29 mouse cellular contexts compared by ENCODE assay signal in genomic region chr6:80263972-80264371, GRCm38 (mm10).
DNase-seq lines count a peak whose midpoint lies in the region; ATAC-seq and TF ChIP-seq lines count a peak whose summit lies in the region.
"Had no signal": no experiment of that assay in that cellular context is flagged by ENCODE, and none has a peak within 500 bp of the region (broad histone marks: within the 10 kb centered on the region; RNA-seq: fewer than 3 reads in every experiment).

No protein-coding gene starts in this region.

- ATAC-seq in lung, embryonic 15.5 days (ENCODE audit: borderline replicate concordance, extremely low read depth, low FRiP score, low TSS enrichment), result peak; percentile 49; the same call in 1 of the 2 replicates
- ATAC-seq in embryonic facial prominence, embryonic 14.5 days (ENCODE audit: low read depth), result no peak; the same call in 1 of the 2 replicates
- ATAC-seq: forebrain, embryonic 14.5 days; forebrain, postnatal 0 days; hindbrain, postnatal 0 days; inflammation-experienced regulatory T-cells, adult 6 months; Patski had no signal

- TF ChIP-seq CTCF in kidney, adult 2 months (conservative IDR thresholded peaks at IDR 0.05; ENCODE audit: insufficient read depth, insufficient read length, low read depth, low read length), result no peak

- peak; percentile 5 for DNase-seq in embryo, embryonic 11 days
- no peak for DNase-seq in embryo, embryonic 9.5 days (ENCODE audit: extremely low spot score)
- peak; percentile 4 for DNase-seq in kidney, postnatal 10 days
- DNase-seq in kidney, adult 2 months, result no peak
- DNase-seq in lung, postnatal 36 days, result no peak
- DNase-seq in embryonic facial prominence, embryonic 14.5 days (ENCODE audit: low spot score), result peak; percentile 50
- no peak for DNase-seq in left cerebral cortex, adult 18-20 months (ENCODE audit: low spot score in 2 of 2)
- DNase-seq: adrenal gland, postnatal 10 days; adrenal gland, postnatal 36 days; B cell, adult 2 months; cerebellum, adult 18-20 months; cerebellum, adult 9-10 months; cerebellum, postnatal 14 days; forebrain, postnatal 0 days; gastrocnemius, postnatal 25 days; heart, adult 2 months; heart, postnatal 14 days; heart, postnatal 4 days had no signal

- no peak overlapping the region for H3K4me3 ChIP-seq in kidney, adult 2 months (ENCODE audit: insufficient read depth, low read depth, low read length)
- no peak overlapping the region for H3K4me3 ChIP-seq in lung, embryonic 15.5 days
- no peak overlapping the region for H3K4me3 ChIP-seq in embryonic facial prominence, embryonic 14.5 days (ENCODE audit: low read depth, low read length)
- H3K4me3 ChIP-seq: embryonic facial prominence, embryonic 15.5 days; heart, adult 2 months; heart, embryonic 10.5 days; heart, embryonic 13.5 days had no signal

- H3K4me2 ChIP-seq in lung, embryonic 15.5 days, result no peak overlapping the region
- H3K4me2 ChIP-seq in embryonic facial prominence, embryonic 14.5 days (ENCODE audit: low read depth, low read length), result no peak overlapping the region
- H3K4me2 ChIP-seq: embryonic facial prominence, embryonic 15.5 days; heart, embryonic 13.5 days; hindbrain, embryonic 14.5 days had no signal

- WGBS in kidney, adult 2 months, result 56% methylated on average over 4 of the region's 4 CpGs
- 35% methylated on average over 4 of the region's 4 CpGs for WGBS in lung, embryonic 15.5 days
- WGBS in embryonic facial prominence, embryonic 14.5 days, result 23% methylated on average over 4 of the region's 4 CpGs

- no peaks in the 10 kb centered on the region for H3K4me1 ChIP-seq in kidney, adult 2 months (ENCODE audit: control insufficient read depth, insufficient read depth, low read length)
- H3K4me1 ChIP-seq in lung, embryonic 15.5 days, result no peaks in the 10 kb centered on the region
- no peaks in the 10 kb centered on the region for H3K4me1 ChIP-seq in embryonic facial prominence, embryonic 14.5 days (ENCODE audit: control insufficient read depth, insufficient read depth, low read length)
- H3K4me1 ChIP-seq: embryonic facial prominence, embryonic 15.5 days; heart, embryonic 10.5 days; heart, embryonic 13.5 days had no signal

- no peak overlapping the region for H3K27ac ChIP-seq in kidney, adult 2 months (ENCODE audit: insufficient read depth, low read depth, low read length)
- H3K27ac ChIP-seq in lung, embryonic 15.5 days, result no peak overlapping the region
- no peak overlapping the region for H3K27ac ChIP-seq in embryonic facial prominence, embryonic 14.5 days (replicated peaks; ENCODE audit: low read depth, low read length)
- H3K27ac ChIP-seq: embryonic facial prominence, embryonic 15.5 days; heart, adult 2 months; heart, embryonic 10.5 days; heart, embryonic 13.5 days; hindbrain, embryonic 14.5 days; hindbrain, postnatal 0 days had no signal

- no peaks in the 10 kb centered on the region for H3K36me3 ChIP-seq in kidney, adult 2 months (ENCODE audit: control insufficient read depth, insufficient read depth, low read length)
- no peaks in the 10 kb centered on the region for H3K36me3 ChIP-seq in lung, embryonic 15.5 days
- H3K36me3 ChIP-seq in embryonic facial prominence, embryonic 14.5 days (ENCODE audit: control insufficient read depth, insufficient read depth, low read length), result no peaks in the 10 kb centered on the region
- H3K36me3 ChIP-seq: embryonic facial prominence, embryonic 15.5 days; G1E; heart, embryonic 10.5 days; heart, embryonic 13.5 days had no signal

- H3K9me3 ChIP-seq in lung, embryonic 15.5 days, result no peaks in the 10 kb centered on the region
- no peaks in the 10 kb centered on the region for H3K9me3 ChIP-seq in embryonic facial prominence, embryonic 14.5 days (ENCODE audit: control insufficient read depth, low read length)
- H3K9me3 ChIP-seq: embryonic facial prominence, embryonic 15.5 days; G1E; heart, embryonic 10.5 days; heart, embryonic 13.5 days had no signal

- TF ChIP-seq POLR2A in kidney, adult 2 months (IDR thresholded peaks at IDR 0.05; ENCODE audit: low read depth, low read length), result no peak

- no peaks in the 10 kb centered on the region for H3K27me3 ChIP-seq in kidney, adult 2 months (replicated peaks; ENCODE audit: control insufficient read depth, insufficient read depth, low read length)
- H3K27me3 ChIP-seq in lung, embryonic 15.5 days, result no peaks in the 10 kb centered on the region
- no peaks in the 10 kb centered on the region for H3K27me3 ChIP-seq in embryonic facial prominence, embryonic 14.5 days (replicated peaks; ENCODE audit: control insufficient read depth, insufficient read depth, low read length)
- H3K27me3 ChIP-seq: CH12.LX; embryonic facial prominence, embryonic 15.5 days; heart, embryonic 13.5 days; Patski had no signal

- H3K9ac ChIP-seq in lung, embryonic 15.5 days, result no peak overlapping the region
- H3K9ac ChIP-seq in embryonic facial prominence, embryonic 14.5 days (ENCODE audit: low read depth, low read length), result no peak overlapping the region
- H3K9ac ChIP-seq: embryonic facial prominence, embryonic 15.5 days; forebrain, postnatal 0 days; heart, embryonic 13.5 days; hindbrain, embryonic 14.5 days had no signal

Comparison
In these comparisons a context has a peak if more than half of its experiments do, and no peak if none do; other contexts are left out.
1. DNase-seq: peak in embryo, embryonic 11 days (single experiment), kidney, postnatal 10 days (single experiment) and embryonic facial prominence, embryonic 14.5 days (single experiment); none in embryo, embryonic 9.5 days (single experiment), kidney, adult 2 months (single experiment), lung, postnatal 36 days (single experiment) and left cerebral cortex, adult 18-20 months (0 of 2).